In the genomic region with DNA sequence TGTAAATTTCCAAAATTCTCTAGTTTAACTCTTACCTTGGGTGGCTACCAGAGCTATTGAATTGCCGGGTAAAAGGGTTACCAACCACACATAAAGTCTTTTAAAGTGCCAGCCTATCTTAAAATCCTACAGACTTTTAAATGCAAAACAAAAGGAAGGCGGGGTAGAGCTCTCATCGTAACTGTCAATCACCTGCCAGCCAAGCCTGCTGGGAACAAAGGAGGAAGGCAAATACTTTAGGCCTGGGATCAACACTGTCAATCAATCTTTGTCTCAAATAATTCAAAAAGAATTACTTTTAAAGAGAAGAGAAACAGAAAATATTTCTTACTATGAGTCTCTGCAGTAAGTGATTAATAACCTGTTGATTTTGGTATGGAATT, we compare ENCODE assay signal across 11 mouse cellular contexts. TPM values are rescaled to one million over a fixed set of nuclear protein-coding genes. Genes with fewer than 3 reads are reported as not detected.
DNase-seq lines count a peak whose midpoint lies in the region; ATAC-seq and TF ChIP-seq lines count a peak whose summit lies in the region.
"Had no signal": no experiment of that assay in that cellular context is flagged by ENCODE, and none has a peak within 500 bp of the region (broad histone marks: within the 10 kb centered on the region; RNA-seq: fewer than 3 reads in every experiment).

No protein-coding gene starts in this region.

- H3K4me2 ChIP-seq in forebrain, embryonic 15.5 days (replicated peaks), result no peak overlapping the region
- peak overlapping the region; percentile 10; the same call in 1 of the 2 replicates for H3K4me2 ChIP-seq in lung, embryonic 14.5 days
- 0 out of 2 replicates have a peak overlapping the region, but pooled peaks have one; percentile 40 for H3K4me2 ChIP-seq in limb, embryonic 12.5 days

- peak overlapping the region; percentile 42 for H3K4me3 ChIP-seq in forebrain, embryonic 10.5 days
- H3K4me3 ChIP-seq in forebrain, embryonic 15.5 days, result no peak overlapping the region
- H3K4me3 ChIP-seq in lung, embryonic 14.5 days (ENCODE audit: low read depth, low read length), result no peak overlapping the region
- H3K4me3 ChIP-seq in embryonic facial prominence, embryonic 10.5 days, result peak overlapping the region; percentile 43
- H3K4me3 ChIP-seq in limb, embryonic 12.5 days (replicated peaks), result no peak overlapping the region
- H3K4me3 ChIP-seq in layer of hippocampus, adult 2 months, result no peak overlapping the region
- H3K4me3 ChIP-seq: intestine, embryonic 15.5 days had no signal

- peak; percentile 31 for DNase-seq in forebrain, embryonic 10.5 days (ENCODE audit: extremely low spot score, low spot score)
- no peak for DNase-seq in lung, embryonic 14.5 days
- DNase-seq in lung, postnatal 14 days, result no peak
- DNase-seq in embryonic facial prominence, embryonic 10.5 days (ENCODE audit: low spot score), result peak; percentile 37
- no peak for DNase-seq in frontal cortex, postnatal 10 days (ENCODE audit: low spot score in 2 of 2)
- no peak for DNase-seq in layer of hippocampus, adult 2 months (ENCODE audit: low spot score in 2 of 2)
- DNase-seq: cerebellum, adult 18-20 months had no signal

- TF ChIP-seq CTCF in lung, embryonic 14.5 days (IDR thresholded peaks at IDR 0.05; ENCODE audit: low read depth), result no peak
- TF ChIP-seq CTCF in layer of hippocampus, adult 2 months (conservative IDR thresholded peaks at IDR 0.05), result no peak

- 1% methylated on average over 3 of the region's 3 CpGs for WGBS in forebrain, embryonic 10.5 days
- 1% methylated on average over 3 of the region's 3 CpGs for WGBS in forebrain, embryonic 15.5 days
- 20% methylated on average over 3 of the region's 3 CpGs for whole genome bisulfite sequencing in lung, embryonic 14.5 days
- 5% methylated on average over 3 of the region's 3 CpGs for WGBS in embryonic facial prominence, embryonic 10.5 days
- WGBS in limb, embryonic 12.5 days, result 10% methylated on average over 3 of the region's 3 CpGs

- H3K27ac ChIP-seq in forebrain, embryonic 10.5 days, result peak overlapping the region; percentile 83
- no peak overlapping the region for H3K27ac ChIP-seq in forebrain, embryonic 15.5 days (replicated peaks)
- H3K27ac ChIP-seq in lung, embryonic 14.5 days (ENCODE audit: low read depth), result no peak overlapping the region
- H3K27ac ChIP-seq in embryonic facial prominence, embryonic 10.5 days (replicated peaks), result peak overlapping the region; percentile 81
- no peak overlapping the region for H3K27ac ChIP-seq in limb, embryonic 12.5 days
- H3K27ac ChIP-seq in layer of hippocampus, adult 2 months, result no peak overlapping the region
- H3K27ac ChIP-seq: intestine, embryonic 15.5 days had no signal

- H3K9ac ChIP-seq in forebrain, embryonic 15.5 days (replicated peaks), result no peak overlapping the region
- no peak overlapping the region for H3K9ac ChIP-seq in lung, embryonic 14.5 days
- no peak overlapping the region for H3K9ac ChIP-seq in limb, embryonic 12.5 days (replicated peaks)
- H3K9ac ChIP-seq: intestine, embryonic 15.5 days had no signal

- no peaks in the 10 kb centered on the region for H3K36me3 ChIP-seq in forebrain, embryonic 10.5 days (replicated peaks)
- no peaks in the 10 kb centered on the region for H3K36me3 ChIP-seq in forebrain, embryonic 15.5 days
- H3K36me3 ChIP-seq in lung, embryonic 14.5 days (ENCODE audit: insufficient read depth), result no peaks in the 10 kb centered on the region
- H3K36me3 ChIP-seq in embryonic facial prominence, embryonic 10.5 days (replicated peaks), result no peaks in the 10 kb centered on the region
- H3K36me3 ChIP-seq in limb, embryonic 12.5 days, result no peaks in the 10 kb centered on the region
- H3K36me3 ChIP-seq: intestine, embryonic 15.5 days had no signal

- H3K27me3 ChIP-seq in forebrain, embryonic 10.5 days (ENCODE audit: poor library complexity, severe bottlenecking), result peaks cover 23% of the 10 kb centered on the region
- H3K27me3 ChIP-seq in forebrain, embryonic 15.5 days, result no peaks in the 10 kb centered on the region
- H3K27me3 ChIP-seq in lung, embryonic 14.5 days (ENCODE audit: insufficient read depth, low read length), result no peaks in the 10 kb centered on the region
- no peaks in the 10 kb centered on the region for H3K27me3 ChIP-seq in embryonic facial prominence, embryonic 10.5 days (replicated peaks; ENCODE audit: low read depth, poor library complexity, severe bottlenecking)
- H3K27me3 ChIP-seq in limb, embryonic 12.5 days, result peaks cover 15% of the 10 kb centered on the region; the same call in 1 of the 2 replicates
- H3K27me3 ChIP-seq: intestine, embryonic 15.5 days had no signal

- no peaks in the 10 kb centered on the region for H3K9me3 ChIP-seq in forebrain, embryonic 10.5 days
- no peaks in the 10 kb centered on the region for H3K9me3 ChIP-seq in forebrain, embryonic 15.5 days
- H3K9me3 ChIP-seq in lung, embryonic 14.5 days (ENCODE audit: low read depth, low read length), result 0 out of 2 replicates have a peak, but pooled peaks cover 3% of the 10 kb centered on the region
- H3K9me3 ChIP-seq in embryonic facial prominence, embryonic 10.5 days, result no peaks in the 10 kb centered on the region; the same call in 1 of the 2 replicates
- H3K9me3 ChIP-seq in limb, embryonic 12.5 days, result peaks cover 4% of the 10 kb centered on the region; the same call in 1 of the 2 replicates
- H3K9me3 ChIP-seq: intestine, embryonic 15.5 days had no signal

- ATAC-seq in forebrain, embryonic 15.5 days (replicated peaks), result no peak
- ATAC-seq in lung, embryonic 14.5 days (ENCODE audit: insufficient read depth), result no peak
- no peak for ATAC-seq in limb, embryonic 12.5 days (ENCODE audit: insufficient number of reproducible peaks, insufficient read depth, low FRiP score, low TSS enrichment, low read depth)
- ATAC-seq: activated CD4-positive, CD25-positive, alpha-beta regulatory T cell, adult 4 months; intestine, embryonic 15.5 days had no signal

- peaks cover 16% of the 10 kb centered on the region for H3K4me1 ChIP-seq in forebrain, embryonic 10.5 days
- H3K4me1 ChIP-seq in forebrain, embryonic 15.5 days, result peaks cover 4% of the 10 kb centered on the region; the same call in 1 of the 2 replicates
- no peaks in the 10 kb centered on the region for H3K4me1 ChIP-seq in lung, embryonic 14.5 days (ENCODE audit: insufficient read depth)
- peaks cover 18% of the 10 kb centered on the region for H3K4me1 ChIP-seq in embryonic facial prominence, embryonic 10.5 days
- peaks cover 5% of the 10 kb centered on the region for H3K4me1 ChIP-seq in limb, embryonic 12.5 days (replicated peaks)

RNA-seq across cellular contexts. Expression of a gene that starts 10.1 kb away (rescaled TPM):
- 40.8 and 44.3 TPM in 2 replicates for polyA plus RNA-seq in forebrain, embryonic 10.5 days (2016; fragmentation: Nextera tagmentation; extraction: Ambion mirVana)
- 17.8 and 18.4 TPM in 2 replicates for polyA plus RNA-seq in forebrain, embryonic 15.5 days (2015; fragmentation: Nextera tagmentation; extraction: Ambion mirVana)
- polyA plus RNA-seq in lung, embryonic 14.5 days (2014; fragmentation: Nextera tagmentation; extraction: Ambion mirVana), result 66.1 and 67.9 TPM in 2 replicates
- polyA plus RNA-seq in embryonic facial prominence, embryonic 10.5 days (2016; fragmentation: Nextera tagmentation; extraction: Ambion mirVana), result 58.8 and 63.8 TPM in 2 replicates
- polyA plus RNA-seq in limb, embryonic 12.5 days (2016; fragmentation: Nextera tagmentation; extraction: Ambion mirVana), result 59.1 and 62.1 TPM in 2 replicates
- 10 to 100 TPM; 33.7 to 39.8 TPM for total RNA-seq in layer of hippocampus, adult 2 months (2021)

Comparison
In these comparisons a context has a peak if more than half of its experiments do, and no peak if none do; other contexts are left out.
1. H3K27ac ChIP-seq: peak in forebrain, embryonic 10.5 days (single experiment) and embryonic facial prominence, embryonic 10.5 days (single experiment); none in forebrain, embryonic 15.5 days (single experiment), lung, embryonic 14.5 days (single experiment), limb, embryonic 12.5 days (single experiment) and layer of hippocampus, adult 2 months (single experiment).
2. H3K4me3 ChIP-seq: peak in forebrain, embryonic 10.5 days (single experiment) and embryonic facial prominence, embryonic 10.5 days (single experiment); none in forebrain, embryonic 15.5 days (single experiment), lung, embryonic 14.5 days (single experiment), limb, embryonic 12.5 days (single experiment) and layer of hippocampus, adult 2 months (single experiment).
3. DNase-seq: peak in forebrain, embryonic 10.5 days (single experiment) and embryonic facial prominence, embryonic 10.5 days (single experiment); none in lung, embryonic 14.5 days (single experiment), lung, postnatal 14 days (single experiment), frontal cortex, postnatal 10 days (0 of 2) and layer of hippocampus, adult 2 months (0 of 2).